Mouse (Mus musculus) embryonic fibroblast, embryonic 13.5 days (primary cell): ENCODE measurements at regions not wholly inside any gene's neighbourhood (a gene's known extent, or its start where the extent isn't known, plus 50 kb on each side); places are given as distances from the start of the nearest gene placed in this dataset.

ENCODE experiments used
- H3K27ac ChIP-seq: 2 replicates; pipeline ENCODE4 v1.5.1; 2012; ENCODE audit warnings: low read length, control low read depth, inconsistent platforms; ENCODE audit not compliant: insufficient read depth
- H3K4me1 ChIP-seq: 2 replicates; pipeline ENCODE4 v1.6.1; 2011; ENCODE audit warnings: low read length; ENCODE audit not compliant: control insufficient read depth, insufficient read depth
- H3K4me3 ChIP-seq: 2 replicates; pipeline ENCODE4 v1.5.1; 2011; ENCODE audit warnings: mild to moderate bottlenecking, control low read depth, low read length; ENCODE audit not compliant: insufficient read depth
- CTCF ChIP-seq: IDR thresholded peaks from 2 replicates; pipeline ENCODE4 v1.5.1; 2011; ENCODE audit warnings: mild to moderate bottlenecking, control low read depth, low read length, moderate library complexity, borderline replicate concordance; ENCODE audit not compliant: insufficient read depth
- POLR2A ChIP-seq: IDR thresholded peaks from 2 replicates; pipeline ENCODE4 v1.6.1; 2011; ENCODE audit warnings: low read depth, mild to moderate bottlenecking, control low read depth, low read length, moderate library complexity

GRCm38 (mm10) chr5:50126177-50126576, 67.4 kb upstream of the Adgra3 start:
- H3K4me3 ChIP-seq, result no peak overlapping the region
- no peaks in the 10 kb centered on the region for H3K4me1 ChIP-seq
- no peak overlapping the region for H3K27ac ChIP-seq
- no peak for TF ChIP-seq POLR2A
- no peak for TF ChIP-seq CTCF

- TF ChIP-seq CTCF (no peak), POLR2A (no peak)
- Histone ChIP-seq H3K27ac (no peak overlapping the region), H3K4me3 (no peak overlapping the region), H3K4me1 (no peaks in the 10 kb centered on the region)
These were observed 66.9 kb upstream of the Adgra3 start for GRCm38 (mm10) chr5:50125676-50126075.

GRCm38 (mm10) chr5:50122829-50123241, 64.0 kb upstream of the Adgra3 start:
- Histone ChIP-seq H3K4me3 (no peak overlapping the region), H3K4me1 (no peaks in the 10 kb centered on the region), H3K27ac (no peak overlapping the region)
- no peak for TF ChIP-seq CTCF
- TF ChIP-seq POLR2A, result no peak

DNA sequence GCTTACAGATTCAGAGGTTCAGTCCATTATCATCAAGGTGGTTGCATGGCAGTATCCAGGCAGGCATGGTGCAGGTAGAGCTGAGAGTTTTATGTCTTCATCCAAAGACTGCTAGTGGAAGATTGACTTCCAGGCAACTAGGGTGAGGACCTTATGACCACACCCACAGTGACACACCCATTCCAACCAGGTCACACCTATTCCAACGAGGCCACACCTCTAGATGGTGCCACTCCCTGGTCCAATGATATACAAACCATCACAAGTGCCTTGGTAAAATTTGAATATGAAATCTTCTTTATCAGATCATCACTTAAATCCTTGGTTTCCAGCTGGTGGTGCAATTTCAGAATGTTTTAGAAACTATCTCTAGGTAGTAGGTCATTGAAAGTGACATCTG, 61.1 kb upstream of the Adgra3 start:
- TF ChIP-seq POLR2A (no peak), CTCF (no peak)
- no peaks in the 10 kb centered on the region for H3K4me1 ChIP-seq
- no peak overlapping the region for H3K4me3 ChIP-seq
- H3K27ac ChIP-seq, result no peak overlapping the region
